Mouse (Mus musculus) bone marrow macrophage, adult 2 months (primary cell): ENCODE results near the gene Vps37b.

Source experiments
- CTCF ChIP-seq: IDR thresholded peaks from 2 replicates; pipeline ENCODE4 v1.5.1; 2012; ENCODE audit warnings: low read depth, mild to moderate bottlenecking, low read length, moderate library complexity
- POLR2A ChIP-seq: IDR thresholded peaks from 2 replicates; pipeline ENCODE4 v1.6.1; 2012; ENCODE audit warnings: mild to moderate bottlenecking, low read depth, low read length, borderline replicate concordance

- TF ChIP-seq CTCF (no peak), POLR2A (no peak)
Measured at GRCm38 (mm10) chr5:123985434-123985833, 46.6 kb downstream of the Vps37b start.
